Mouse (Mus musculus) activated CD4-positive, CD25-positive, alpha-beta regulatory T cell, adult 9 weeks (primary cell): ENCODE data around the gene Kcnc4. TPM values are rescaled to one million over a fixed set of nuclear protein-coding genes. Genes with fewer than 3 reads are reported as not detected.

ENCODE experiments used
- polyA plus RNA-seq: library from polyadenylated mRNA; unstranded; fragments of 100-300 nt; shearing (Covaris generic); gene quantifications from one replicate; pipeline ENCODE4 v1.2.1, GENCODE M21; 2017

The Kcnc4 gene
- polyA plus RNA-seq = not detected

DNA sequence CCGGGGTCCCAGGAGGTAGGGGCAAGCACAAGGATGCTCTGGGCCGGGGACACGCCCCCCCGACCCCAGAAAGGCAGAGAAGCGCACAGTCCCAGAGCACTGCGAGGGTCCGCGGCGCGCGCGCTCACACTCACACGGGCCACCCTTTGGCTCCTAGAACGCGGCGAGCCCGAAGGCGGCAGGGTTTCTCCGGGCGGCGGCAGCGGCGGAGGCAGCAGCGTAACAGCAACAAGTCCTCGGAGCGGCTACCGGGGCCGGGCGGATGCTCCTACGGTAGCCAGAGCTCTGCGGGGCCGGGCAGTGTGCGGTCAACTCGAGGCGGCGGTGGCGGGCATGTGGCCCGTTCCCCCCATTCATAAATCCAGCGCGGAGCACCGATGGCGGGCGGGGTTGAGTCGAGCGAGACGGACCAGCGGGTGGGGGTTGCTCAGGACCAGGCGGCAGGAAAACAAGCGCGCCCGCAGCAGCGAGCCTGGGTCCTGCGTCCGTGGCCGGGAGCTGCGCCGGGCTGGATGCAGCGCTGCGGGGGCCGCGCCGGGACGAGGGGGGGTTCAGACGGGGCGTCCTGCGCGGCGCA is at the start of gene Kcnc4:
Gene Kcnc4 (minus strand): TSS at position 357 of the 577 bp plus-strand sequence.

Other genes starting within 250 kb of the Kcnc4 start
- 0.22 TPM for gene Cym, start 237.8 kb downstream of the Kcnc4 start, polyA plus RNA-seq
- not detected for gene A630076J17Rik, start 228.9 kb downstream of the Kcnc4 start, polyA plus RNA-seq
- gene Prok1, start 219.8 kb downstream of the Kcnc4 start, polyA plus RNA-seq = 0.73 TPM
- gene Lamtor5, start 180.7 kb downstream of the Kcnc4 start, polyA plus RNA-seq = 243 TPM
- 0.89 TPM for gene Slc16a4, start 168.3 kb downstream of the Kcnc4 start, polyA plus RNA-seq
- gene Rbm15, start 125.9 kb downstream of the Kcnc4 start, polyA plus RNA-seq = 12.0 TPM
- gene Slc6a17, start 58.5 kb upstream of the Kcnc4 start, polyA plus RNA-seq = not detected
- not detected for gene Ubl4b, start 95.5 kb upstream of the Kcnc4 start, polyA plus RNA-seq
- gene Alx3, start 135.5 kb upstream of the Kcnc4 start, polyA plus RNA-seq = not detected
- not detected for gene Gm10961, start 171.8 kb upstream of the Kcnc4 start, polyA plus RNA-seq
- 47.9 TPM for gene Strip1, start 172.1 kb upstream of the Kcnc4 start, polyA plus RNA-seq
- 10.7 TPM for gene Ahcyl1, start 237.0 kb upstream of the Kcnc4 start, polyA plus RNA-seq